Mouse (Mus musculus) myocyte (in vitro differentiated cells): Measurements from ENCODE around the gene Ring1.

Experiments
- E2F4 ChIP-seq: IDR thresholded peaks from one replicate; pipeline ENCODE4 v1.6.1; 2011; ENCODE audit warnings: mild to moderate bottlenecking, control low read depth, moderate library complexity; ENCODE audit not compliant: insufficient read depth
- MAX ChIP-seq: IDR thresholded peaks from one replicate; pipeline ENCODE4 v1.6.1; 2011; ENCODE audit warnings: low read depth, mild to moderate bottlenecking, control low read depth
- MYOD1 ChIP-seq, 3 experiments: IDR thresholded peaks; one replicate each; pipeline ENCODE4 v1.6.1; 2011; ENCODE audit warnings: control low read depth in 2 of 3, low read depth in 2 of 3, mild to moderate bottlenecking in 2 of 3, moderate library complexity in 1 of 3; ENCODE audit not compliant: insufficient read length in 2 of 3, control insufficient read depth in 1 of 3
- MYOG ChIP-seq, 3 experiments: IDR thresholded peaks; one replicate each; pipeline ENCODE4 v1.6.1; 2011; ENCODE audit warnings: control low read depth in 2 of 3, low read depth in 2 of 3, mild to moderate bottlenecking in 2 of 3; ENCODE audit not compliant: insufficient read length in 2 of 3, control insufficient read depth in 1 of 3, insufficient read depth in 1 of 3
- POLR2A ChIP-seq: IDR thresholded peaks from one replicate; pipeline ENCODE4 v1.6.1; 2011; ENCODE audit warnings: low read depth, mild to moderate bottlenecking, control low read depth, moderate library complexity; ENCODE audit not compliant: insufficient read length
- POLR2AphosphoS2 ChIP-seq: IDR thresholded peaks from one replicate; pipeline ENCODE4 v1.6.1; 2011; ENCODE audit warnings: low read depth, control low read depth; ENCODE audit not compliant: insufficient read length
- REST ChIP-seq: IDR thresholded peaks from one replicate; pipeline ENCODE4 v1.6.1; 2011; ENCODE audit warnings: mild to moderate bottlenecking, control low read depth, moderate library complexity; ENCODE audit not compliant: insufficient read depth, insufficient read length
- SRF ChIP-seq: IDR thresholded peaks from one replicate; pipeline ENCODE4 v1.6.1; 2011; ENCODE audit warnings: low read depth; ENCODE audit not compliant: control insufficient read depth, insufficient read length
- TCF12 ChIP-seq: IDR thresholded peaks from one replicate; pipeline ENCODE4 v1.6.1; 2011; ENCODE audit warnings: mild to moderate bottlenecking, control low read depth; ENCODE audit not compliant: poor library complexity, insufficient read depth, severe bottlenecking
- TCF3 ChIP-seq: IDR thresholded peaks from one replicate; pipeline ENCODE4 v1.6.1; 2011; ENCODE audit warnings: low read depth, control low read depth; ENCODE audit not compliant: insufficient read length
- USF1 ChIP-seq: IDR thresholded peaks from one replicate; pipeline ENCODE4 v1.6.1; 2011; ENCODE audit warnings: low read depth, mild to moderate bottlenecking, control low read depth, moderate library complexity

GRCm38 (mm10) chr17:34045941-34046340, 21.5 kb upstream of the Ring1 start:
- TF ChIP-seq MYOD1 (IDR thresholded peaks at IDR 0.05; ENCODE audit: control insufficient read depth in 1 of 3, insufficient read length in 2 of 3, low read depth in 2 of 3) (no peak), POLR2A (no peak), USF1 (no peak), E2F4 (no peak), MAX (no peak), TCF12 (no peak), REST (no peak), MYOG (IDR thresholded peaks at IDR 0.05; ENCODE audit: control insufficient read depth in 1 of 3, insufficient read depth in 1 of 3, insufficient read length in 2 of 3, low read depth in 2 of 3) (no peak), TCF3 (no peak), POLR2AphosphoS2 (no peak), SRF (no peak)
